Mouse (Mus musculus) thymus, postnatal 25 days (tissue): ENCODE measurements around the gene Slc2a9.

Source experiments
- DNase-seq: peaks from one replicate; pipeline ENCODE4 v3.0.0; 2022

Slc2a9 gene

GRCm38 (mm10) chr5:38466569-38467110, 36.3 kb downstream of the Slc2a9 start:
- no peak for DNase-seq

- DNase-seq: no peak
Measured at GRCm38 (mm10) chr5:38461261-38461660, 41.7 kb downstream of the Slc2a9 start.

- no peak for DNase-seq
Measured at GRCm38 (mm10) chr5:38450936-38451335, 52.0 kb downstream of the Slc2a9 start.

- DNase-seq: no peak
Measured at GRCm38 (mm10) chr5:38449607-38450006, 53.3 kb downstream of the Slc2a9 start.

GRCm38 (mm10) chr5:38448121-38448520, 54.8 kb downstream of the Slc2a9 start:
- no peak for DNase-seq

- no peak for DNase-seq
Measured at GRCm38 (mm10) chr5:38446316-38446975, 56.5 kb downstream of the Slc2a9 start.

- DNase-seq: no peak
Measured at GRCm38 (mm10) chr5:38441088-38441839, 61.7 kb downstream of the Slc2a9 start.

GRCm38 (mm10) chr5:38440252-38441005, 62.5 kb downstream of the Slc2a9 start:
- no peak for DNase-seq

GRCm38 (mm10) chr5:38436681-38437080, 66.3 kb downstream of the Slc2a9 start:
- no peak for DNase-seq

- DNase-seq: no peak
Measured at GRCm38 (mm10) chr5:38434875-38435274, 68.1 kb downstream of the Slc2a9 start.

- DNase-seq: no peak
Measured at GRCm38 (mm10) chr5:38431201-38431600, 71.7 kb downstream of the Slc2a9 start.

- DNase-seq: no peak
Measured at GRCm38 (mm10) chr5:38429106-38429505, 73.8 kb downstream of the Slc2a9 start.

GRCm38 (mm10) chr5:38427757-38428156, 75.2 kb downstream of the Slc2a9 start:
- DNase-seq: no peak

GRCm38 (mm10) chr5:38425569-38425968, 77.4 kb downstream of the Slc2a9 start:
- no peak for DNase-seq

- no peak for DNase-seq
Measured at GRCm38 (mm10) chr5:38422426-38422825, 80.5 kb downstream of the Slc2a9 start.

- DNase-seq: no peak
Measured at GRCm38 (mm10) chr5:38418799-38419198, 84.1 kb downstream of the Slc2a9 start.

GRCm38 (mm10) chr5:38403612-38404011, 99.3 kb downstream of the Slc2a9 start:
- DNase-seq: no peak

GRCm38 (mm10) chr5:38402288-38402687, 100.7 kb downstream of the Slc2a9 start:
- DNase-seq: no peak

GRCm38 (mm10) chr5:38388857-38389256, 114.1 kb downstream of the Slc2a9 start:
- DNase-seq: no peak

GRCm38 (mm10) chr5:38388420-38388823, 114.5 kb downstream of the Slc2a9 start:
- DNase-seq: no peak

- DNase-seq: no peak
Measured at GRCm38 (mm10) chr5:38379970-38380369, 123.0 kb downstream of the Slc2a9 start.

- DNase-seq: no peak
Measured at GRCm38 (mm10) chr5:38372369-38372768, 130.6 kb downstream of the Slc2a9 start.

GRCm38 (mm10) chr5:38371308-38371707, 131.6 kb downstream of the Slc2a9 start:
- no peak for DNase-seq
